Mouse (Mus musculus) hindbrain, embryonic 12.5 days (tissue): Measurements from ENCODE around the gene Rab6b. TPM values are rescaled to one million over a fixed set of nuclear protein-coding genes. Genes with fewer than 3 reads are reported as not detected.

Experiments used
- ATAC-seq: fragments of 200-750 bp; cut with Nextera tagmentation; 2 replicates; pipeline ENCODE4 v1.8.0; 2017; ENCODE audit warnings: moderate TSS enrichment; ENCODE audit not compliant: low FRiP score
- H3K27ac ChIP-seq: fragments of 300-500 bp; sonication (generic); 2 replicates; pipeline ENCODE4 v1.5.1; 2016; ENCODE audit warnings: mild to moderate bottlenecking
- H3K27me3 ChIP-seq: fragments of 300-500 bp; sonication (generic); 2 replicates; pipeline ENCODE4 v1.6.1; 2016; ENCODE audit warnings: mild to moderate bottlenecking
- H3K36me3 ChIP-seq: fragments of 300-500 bp; sonication (generic); 2 replicates; pipeline ENCODE4 v1.6.1; 2016; ENCODE audit warnings: mild to moderate bottlenecking
- H3K4me1 ChIP-seq: fragments of 300-500 bp; sonication (generic); 2 replicates; pipeline ENCODE4 v1.6.1; 2016
- H3K4me2 ChIP-seq: fragments of 300-500 bp; sonication (generic); replicated peaks from 2 replicates; pipeline ENCODE4 v1.6.1; 2016; ENCODE audit warnings: mild to moderate bottlenecking
- H3K4me3 ChIP-seq: fragments of 300-500 bp; sonication (generic); 2 replicates; pipeline ENCODE4 v1.5.1; 2016; ENCODE audit warnings: mild to moderate bottlenecking
- H3K9ac ChIP-seq: fragments of 300-500 bp; sonication (generic); 2 replicates; pipeline ENCODE4 v1.6.1; 2016; ENCODE audit warnings: mild to moderate bottlenecking, moderate library complexity
- H3K9me3 ChIP-seq: fragments of 300-500 bp; sonication (generic); replicated peaks from 2 replicates; pipeline ENCODE4 v1.6.1; 2016; ENCODE audit warnings: mild to moderate bottlenecking
- WGBS: fragments of 180-500 bp; shearing (Covaris S2); methylation state at CpG from one replicate; pipeline ENCODE4 v1.1.7; 2016; 5-methylcytosine and 5-hydroxymethylcytosine counted together
- polyA plus RNA-seq: library from polyadenylated mRNA; unstranded; fragments of >200 nt; fragmentation: Nextera tagmentation; extraction: Ambion mirVana; gene quantifications from 2 replicates; pipeline ENCODE4 v1.2.1, GENCODE M21; 2016

Rab6b gene
- polyA plus RNA-seq, 1 experiment from 2014 or later, result 58.0 TPM

DNA sequence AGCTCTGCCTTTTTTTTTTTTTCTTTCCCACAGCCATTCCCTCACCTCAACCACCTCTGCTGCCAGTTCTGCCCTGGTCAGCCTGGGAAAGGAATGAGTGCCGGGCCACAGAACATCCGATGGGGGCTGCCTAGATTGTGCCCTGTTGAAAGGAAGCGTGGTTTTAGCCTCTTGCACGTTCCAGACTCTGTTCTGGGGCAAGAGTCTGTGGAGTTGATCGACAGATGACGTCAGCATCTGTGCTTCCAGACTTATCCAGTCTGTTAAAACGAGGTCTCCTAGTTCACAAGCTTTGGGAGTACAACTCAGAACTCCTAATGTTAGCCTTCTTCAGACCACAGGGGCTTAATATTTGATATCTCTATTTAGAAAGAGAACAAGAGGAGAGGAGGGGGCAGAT is 122.5 kb downstream of the Rab6b start:
- Histone ChIP-seq H3K4me2 (no peak overlapping the region), H3K36me3 (no peaks in the 10 kb centered on the region), H3K9ac (no peak overlapping the region), H3K9me3 (no peaks in the 10 kb centered on the region), H3K4me3 (no peak overlapping the region), H3K4me1 (peaks cover 13% of the 10 kb centered on the region), H3K27ac (no peak overlapping the region), H3K27me3 (no peaks in the 10 kb centered on the region)
- WGBS, result 78% methylated on average over 7 of the region's 7 CpGs
- no peak for ATAC-seq

DNA sequence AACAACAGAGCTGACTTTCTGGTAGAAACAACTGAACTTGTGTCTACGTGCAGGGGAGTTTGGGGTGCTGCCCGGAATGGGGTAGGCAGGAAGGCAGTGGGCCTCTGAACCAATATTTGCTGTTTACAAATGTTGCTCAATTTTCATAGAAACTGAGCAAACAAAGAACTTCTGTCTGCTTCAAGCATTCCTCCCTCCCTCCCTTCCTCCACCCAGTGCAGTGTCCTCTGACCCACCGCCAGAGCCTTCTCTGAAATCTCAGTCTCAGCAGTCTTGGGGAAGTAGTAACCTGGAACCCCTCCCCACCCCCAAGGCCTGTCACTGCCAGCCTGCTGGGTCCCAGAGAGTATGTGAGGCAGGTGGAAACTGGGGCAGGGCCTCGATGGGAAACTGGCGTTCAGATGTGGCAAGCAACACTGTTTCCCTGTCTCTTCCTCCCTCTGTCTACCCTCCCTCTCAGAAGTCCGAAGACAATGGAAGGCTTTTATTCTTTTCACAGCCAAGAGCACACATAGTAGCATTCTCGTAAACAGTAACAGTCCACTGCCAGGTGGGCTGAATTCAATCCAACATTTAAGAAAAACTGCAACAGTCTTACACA is 123.1 kb downstream of the Rab6b start:
- ATAC-seq, result no peak
- Histone ChIP-seq H3K4me1 (peaks cover 13% of the 10 kb centered on the region), H3K4me3 (no peak overlapping the region), H3K9me3 (no peaks in the 10 kb centered on the region), H3K27ac (peak overlapping the region; percentile 55; the same call in 1 of the 2 replicates), H3K9ac (no peak overlapping the region), H3K36me3 (no peaks in the 10 kb centered on the region), H3K4me2 (no peak overlapping the region), H3K27me3 (no peaks in the 10 kb centered on the region)
- WGBS, result 66% methylated on average over 7 of the region's 7 CpGs

Other genes starting within 250 kb of the Rab6b start
- 1.1 and 1.7 TPM in 2 replicates for gene Slco2a1, start 123.1 kb upstream of the Rab6b start, polyA plus RNA-seq
- 47.6 and 49.5 TPM in 2 replicates for gene Srprb, start 90.3 kb downstream of the Rab6b start, polyA plus RNA-seq
- 3.8 and 6.1 TPM in 2 replicates for gene Gm20425, start 118.5 kb downstream of the Rab6b start, polyA plus RNA-seq
- 18.5 and 20.0 TPM in 2 replicates for gene Trf, start 118.7 kb downstream of the Rab6b start, polyA plus RNA-seq
- 3.4 and 3.5 TPM in 2 replicates for gene 1300017J02Rik, start 193.3 kb downstream of the Rab6b start, polyA plus RNA-seq
- 56.2 and 59.1 TPM in 2 replicates for gene Topbp1, start 193.4 kb downstream of the Rab6b start, polyA plus RNA-seq